Mouse (Mus musculus) embryonic facial prominence, embryonic 11.5 days (tissue): ENCODE data around the gene Neu3. TPM values are rescaled to one million over a fixed set of nuclear protein-coding genes. Genes with fewer than 3 reads are reported as not detected.

Experiments
- ATAC-seq: fragments of 200-750 bp; cut with Nextera tagmentation; replicated peaks from 2 replicates; pipeline ENCODE4 v1.8.0; 2017; ENCODE audit warnings: low read depth; ENCODE audit not compliant: insufficient number of reproducible peaks, low FRiP score, low TSS enrichment
- DNase-seq: peaks from one replicate; pipeline ENCODE4 v3.0.0-alpha.2; 2015; ENCODE audit warnings: low spot score
- H3K27ac ChIP-seq: fragments of 300-500 bp; sonication (generic); replicated peaks from 2 replicates; pipeline ENCODE4 v1.5.1; 2014; ENCODE audit warnings: mild to moderate bottlenecking, low read depth, low read length, control low read depth
- H3K27me3 ChIP-seq: fragments of 300-500 bp; sonication (generic); 2 replicates; pipeline ENCODE4 v1.6.1; 2014; ENCODE audit warnings: mild to moderate bottlenecking, low read length, moderate library complexity, mixed read lengths; ENCODE audit not compliant: control insufficient read depth, insufficient read depth
- H3K36me3 ChIP-seq: fragments of 300-500 bp; sonication (generic); replicated peaks from 2 replicates; pipeline ENCODE4 v1.6.1; 2014; ENCODE audit warnings: low read depth, mild to moderate bottlenecking, low read length, moderate library complexity, mixed read lengths; ENCODE audit not compliant: control insufficient read depth, insufficient read depth
- H3K4me1 ChIP-seq: fragments of 300-500 bp; sonication (generic); 2 replicates; pipeline ENCODE4 v1.6.1; 2014; ENCODE audit warnings: low read length, mixed read lengths; ENCODE audit not compliant: control insufficient read depth, insufficient read depth
- H3K4me2 ChIP-seq: fragments of 300-500 bp; sonication (generic); 2 replicates; pipeline ENCODE4 v1.6.1; 2014; ENCODE audit warnings: low read depth, mild to moderate bottlenecking, control low read depth, low read length, moderate library complexity
- H3K4me3 ChIP-seq: fragments of 300-500 bp; sonication (generic); 2 replicates; pipeline ENCODE4 v1.5.1; 2014; ENCODE audit warnings: low read depth, low read length, control low read depth
- H3K9ac ChIP-seq: fragments of 300-500 bp; sonication (generic); replicated peaks from 2 replicates; pipeline ENCODE4 v1.6.1; 2014; ENCODE audit warnings: mild to moderate bottlenecking, control low read depth, low read length
- H3K9me3 ChIP-seq: fragments of 300-500 bp; sonication (generic); replicated peaks from 2 replicates; pipeline ENCODE4 v1.6.1; 2016; ENCODE audit warnings: mild to moderate bottlenecking, low read length, inconsistent platforms, mixed read lengths; ENCODE audit not compliant: control insufficient read depth
- WGBS: fragments of 180-500 bp; shearing (Covaris S2); extraction: QIAGEN DNeasy Blood & Tissue Kit; methylation state at CpG from one replicate; pipeline ENCODE4 v1.1.7; 2014; 5-methylcytosine and 5-hydroxymethylcytosine counted together
- polyA plus RNA-seq: library from polyadenylated mRNA; unstranded; fragments of >200 nt; fragmentation: Nextera tagmentation; extraction: Ambion mirVana; gene quantifications from 2 replicates; pipeline ENCODE4 v1.2.1, GENCODE M21; 2014

The Neu3 gene
- polyA plus RNA-seq, 1 experiment from 2014 or later: 1.7 TPM

DNA sequence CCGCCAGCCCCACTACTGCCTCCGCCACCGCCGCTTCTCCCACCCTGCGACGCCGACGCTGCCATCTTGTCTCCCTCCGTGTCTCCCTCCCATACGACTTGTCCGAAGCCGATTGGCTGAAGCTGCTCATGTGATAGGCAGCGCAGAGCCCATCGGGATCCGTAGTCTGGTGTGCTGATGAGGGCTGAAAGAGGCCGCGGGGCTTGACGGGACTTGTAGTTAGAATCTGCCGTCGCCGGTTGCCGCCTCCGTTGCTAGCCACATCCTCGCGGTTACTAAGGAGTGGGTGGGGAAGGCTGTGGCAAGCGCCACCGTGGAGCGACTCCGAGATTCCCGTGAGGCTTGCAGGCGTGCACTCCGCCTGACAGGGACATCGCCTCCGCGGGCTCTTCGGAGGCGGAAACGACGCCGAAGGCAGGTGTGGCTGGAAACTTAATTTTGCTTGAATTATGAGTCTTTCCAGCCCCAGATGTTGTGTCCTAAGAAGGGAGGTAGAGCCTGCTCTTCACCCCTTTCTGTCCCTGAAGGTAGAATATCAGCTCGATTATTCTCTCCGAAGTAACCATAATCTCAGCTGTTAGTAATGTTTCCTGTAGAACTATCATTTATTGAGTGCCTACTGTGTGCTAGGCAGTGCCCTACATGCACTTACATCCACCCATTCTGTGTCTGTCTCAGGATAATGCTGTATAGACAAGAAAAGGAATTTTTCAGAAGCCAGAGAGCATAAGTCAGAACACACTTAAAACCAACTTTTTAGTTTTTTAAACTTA, 30.8 kb upstream of the Neu3 start, which contains the start of gene Xrra1:
Gene Xrra1 (plus strand): TSS at position 304 of the 773 bp plus-strand sequence.
- H3K9ac ChIP-seq: peak within 1 kb of the TSS; percentile 96
- H3K27me3 ChIP-seq: no peaks in the 10 kb centered on the region
- ATAC-seq (peak; percentile 98), DNase-seq (peak; percentile 99)
- H3K4me3 ChIP-seq: peak within 1 kb of the TSS; percentile 81
- peak within 1 kb of the TSS; percentile 82 for H3K4me2 ChIP-seq
- no peaks in the 10 kb centered on the region for H3K9me3 ChIP-seq
- under 1% methylated on average over 42 of the region's 42 CpGs for WGBS
- H3K27ac ChIP-seq: no peak within 1 kb of the TSS
- no peaks in the 10 kb centered on the region; the same call in 1 of the 2 replicates for H3K36me3 ChIP-seq
- H3K4me1 ChIP-seq: no peaks in the 10 kb centered on the region; the same call in 1 of the 2 replicates

DNA sequence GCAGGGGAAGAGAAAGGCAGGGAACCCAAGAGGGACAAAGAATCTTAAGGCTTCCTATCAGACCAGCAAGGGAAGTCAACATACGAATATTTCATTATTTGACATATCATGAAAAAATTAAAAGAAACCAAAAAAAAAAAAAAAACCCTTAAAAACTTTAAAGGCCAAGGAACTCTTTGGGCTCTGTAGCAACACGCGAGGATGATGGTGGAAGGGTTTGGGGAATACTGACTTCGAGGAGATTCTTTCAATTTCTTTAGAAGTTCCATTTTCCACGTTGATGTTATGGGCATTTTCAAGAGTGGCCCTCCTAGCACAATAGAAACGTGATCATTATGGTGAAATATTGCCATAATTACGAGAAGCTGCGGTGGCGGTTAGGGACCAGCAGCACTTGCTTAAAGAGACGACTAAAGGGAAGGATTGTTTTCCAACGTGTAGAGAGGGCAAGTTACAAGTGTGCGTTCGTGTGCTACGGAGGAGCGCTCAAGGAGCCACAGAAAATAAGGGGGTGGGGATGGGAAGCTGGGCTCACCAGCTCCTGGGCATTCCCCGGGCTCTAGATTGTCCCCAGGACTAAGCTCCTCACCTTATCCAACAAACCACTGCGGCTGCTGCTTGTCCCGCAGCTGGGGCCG, 30.1 kb upstream of the Neu3 start:
- Histone ChIP-seq H3K36me3 (peaks cover 4% of the 10 kb centered on the region), H3K4me2 (peak overlapping the region; percentile 82), H3K27ac (no peak overlapping the region), H3K27me3 (no peaks in the 10 kb centered on the region), H3K4me3 (peak overlapping the region; percentile 81), H3K4me1 (no peaks in the 10 kb centered on the region; the same call in 1 of the 2 replicates), H3K9me3 (no peaks in the 10 kb centered on the region), H3K9ac (peak overlapping the region; percentile 96)
- DNase-seq (no peak), ATAC-seq (peak; percentile 42; the same call in 1 of the 2 replicates)
- WGBS: 2% methylated on average over 19 of the region's 19 CpGs

DNA sequence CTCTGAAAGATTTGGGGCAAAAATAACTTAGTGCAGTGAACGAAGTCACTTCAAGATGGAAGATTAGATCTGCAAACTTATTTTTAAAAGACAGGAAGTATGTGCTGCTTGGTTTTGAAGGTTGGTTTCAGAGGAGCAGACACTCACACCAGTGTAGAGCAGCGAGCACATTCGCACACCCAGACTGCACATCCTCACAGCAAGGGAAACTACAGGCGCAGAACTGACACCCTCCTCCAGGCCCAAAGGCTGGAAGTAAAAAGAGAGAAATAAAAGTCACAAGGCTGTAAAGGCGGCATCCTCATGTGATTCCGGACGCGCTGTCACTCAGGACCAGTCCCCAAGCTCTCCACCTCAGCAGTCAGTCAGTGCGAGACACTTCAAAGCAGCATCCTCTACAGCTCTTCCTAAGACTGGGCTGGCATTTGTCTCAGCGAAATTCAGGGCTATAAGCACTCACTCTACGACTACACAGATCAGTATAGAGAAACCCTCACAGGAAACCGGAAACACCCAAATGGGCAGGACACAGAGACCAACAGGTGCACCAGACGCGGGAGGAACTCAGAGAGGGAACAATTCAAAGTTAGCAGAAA, 28.1 kb upstream of the Neu3 start:
- no peaks in the 10 kb centered on the region for H3K27me3 ChIP-seq
- peaks cover 4% of the 10 kb centered on the region for H3K36me3 ChIP-seq
- no peaks in the 10 kb centered on the region; the same call in 1 of the 2 replicates for H3K4me1 ChIP-seq
- WGBS: 93% methylated on average over 14 of the region's 14 CpGs
- ATAC-seq (no peak), DNase-seq (no peak)
- no peak overlapping the region for H3K4me2 ChIP-seq
- H3K27ac ChIP-seq: no peak overlapping the region
- H3K9me3 ChIP-seq: no peaks in the 10 kb centered on the region
- no peak overlapping the region for H3K9ac ChIP-seq
- no peak overlapping the region for H3K4me3 ChIP-seq

DNA sequence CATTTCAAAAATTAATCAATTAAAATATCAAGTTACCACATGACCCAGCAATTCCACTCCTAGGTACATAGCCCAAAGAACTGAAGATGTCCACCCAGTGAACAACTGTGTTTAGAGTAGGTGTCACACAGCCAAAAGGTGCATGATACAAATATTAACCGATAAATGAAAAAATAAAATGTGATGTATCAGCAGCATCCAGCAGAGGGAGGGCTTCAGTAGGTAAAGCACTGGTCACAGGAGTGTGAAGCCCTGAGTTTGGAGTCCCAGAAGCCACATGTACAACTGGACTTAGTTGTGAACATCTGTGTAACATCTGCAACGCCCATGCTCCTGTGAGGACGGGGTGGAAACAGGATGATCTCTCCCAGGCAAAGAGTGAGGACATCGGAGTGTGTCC, 26.1 kb upstream of the Neu3 start:
- Histone ChIP-seq H3K4me2 (no peak overlapping the region), H3K27ac (no peak overlapping the region), H3K36me3 (peaks cover 4% of the 10 kb centered on the region), H3K9me3 (no peaks in the 10 kb centered on the region), H3K27me3 (no peaks in the 10 kb centered on the region), H3K4me1 (no peaks in the 10 kb centered on the region; the same call in 1 of the 2 replicates), H3K9ac (no peak overlapping the region), H3K4me3 (no peak overlapping the region)
- DNase-seq (no peak), ATAC-seq (no peak)
- WGBS: 77% methylated on average over 4 of the region's 4 CpGs

DNA sequence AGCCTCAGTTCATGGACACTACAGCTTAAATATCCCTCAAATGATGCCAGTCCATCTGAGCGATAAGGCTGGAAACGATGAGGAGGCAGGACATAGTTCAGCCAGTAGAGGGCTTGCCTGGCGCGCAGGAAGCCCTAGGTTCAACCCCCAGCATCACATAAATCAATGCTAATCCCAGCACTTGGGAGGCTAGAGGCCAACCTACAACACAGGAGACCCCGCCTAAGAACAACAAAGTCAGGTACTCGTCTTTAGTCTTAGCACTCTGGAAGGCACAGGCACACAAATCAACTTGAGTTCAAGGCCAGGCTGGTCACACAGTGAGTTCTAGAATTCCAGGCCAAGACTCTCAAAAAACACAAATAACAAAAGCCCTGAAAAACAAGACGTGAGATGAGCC, 25.1 kb upstream of the Neu3 start:
- Histone ChIP-seq H3K27me3 (no peaks in the 10 kb centered on the region), H3K4me1 (no peaks in the 10 kb centered on the region; the same call in 1 of the 2 replicates), H3K27ac (no peak overlapping the region), H3K9ac (no peak overlapping the region), H3K9me3 (no peaks in the 10 kb centered on the region), H3K4me3 (no peak overlapping the region), H3K4me2 (no peak overlapping the region), H3K36me3 (peaks cover 4% of the 10 kb centered on the region)
- WGBS: 90% methylated on average over 7 of the region's 7 CpGs
- DNase-seq (no peak), ATAC-seq (no peak)

DNA sequence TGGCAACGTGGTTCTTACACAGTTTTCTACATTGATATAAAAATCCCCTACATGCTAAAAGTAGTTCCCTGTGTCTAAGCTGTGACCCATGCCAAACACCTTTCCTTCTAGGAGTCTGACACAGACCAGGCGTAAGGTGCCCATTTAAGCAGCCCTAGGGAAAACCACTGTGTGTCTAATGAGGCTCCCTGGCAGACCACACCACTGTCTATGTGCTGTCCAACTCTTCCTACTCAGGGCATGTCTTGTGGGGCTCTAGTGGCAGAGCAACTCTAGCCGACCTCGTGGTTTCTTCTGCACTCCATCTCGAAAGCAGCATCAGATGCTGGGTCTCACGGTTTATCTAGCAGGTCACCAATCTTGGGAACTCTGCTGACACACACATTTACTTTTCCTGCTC, 23.4 kb upstream of the Neu3 start:
- no peak for ATAC-seq

DNA sequence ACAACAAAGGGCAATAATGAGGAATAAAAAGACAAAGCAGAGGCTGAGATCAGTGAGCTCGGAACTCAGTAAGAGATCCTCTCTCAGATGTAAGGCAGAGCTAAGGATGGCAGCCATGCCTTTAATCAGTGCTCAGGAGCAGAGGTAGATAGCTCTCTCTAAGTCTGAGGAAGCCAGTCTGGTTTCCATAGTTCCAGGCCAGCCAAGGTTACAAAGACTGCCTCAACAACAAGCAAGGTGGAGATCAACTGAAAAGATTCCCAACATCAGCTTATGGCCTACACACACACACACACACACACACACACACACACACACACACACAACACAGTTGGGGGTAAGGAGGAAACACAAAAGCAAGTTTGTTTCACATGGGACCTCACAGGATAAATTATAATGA, 22.9 kb upstream of the Neu3 start:
- Histone ChIP-seq H3K27me3 (no peaks in the 10 kb centered on the region), H3K27ac (no peak overlapping the region), H3K36me3 (peaks cover 9% of the 10 kb centered on the region), H3K9me3 (no peaks in the 10 kb centered on the region), H3K4me1 (no peaks in the 10 kb centered on the region), H3K4me3 (no peak overlapping the region), H3K4me2 (no peak overlapping the region), H3K9ac (no peak overlapping the region)
- WGBS: 83% methylated on average over 1 of the region's 1 CpGs
- ATAC-seq (no peak), DNase-seq (no peak)

More for the DNA sequence above, 23.4 kb upstream of the Neu3 start:
- Histone ChIP-seq H3K27me3 (no peaks in the 10 kb centered on the region), H3K9ac (no peak overlapping the region), H3K27ac (no peak overlapping the region), H3K9me3 (no peaks in the 10 kb centered on the region), H3K4me1 (no peaks in the 10 kb centered on the region; the same call in 1 of the 2 replicates), H3K36me3 (peaks cover 9% of the 10 kb centered on the region), H3K4me2 (no peak overlapping the region), H3K4me3 (no peak overlapping the region)
- DNase-seq: no peak
- WGBS: 83% methylated on average over 6 of the region's 6 CpGs

DNA sequence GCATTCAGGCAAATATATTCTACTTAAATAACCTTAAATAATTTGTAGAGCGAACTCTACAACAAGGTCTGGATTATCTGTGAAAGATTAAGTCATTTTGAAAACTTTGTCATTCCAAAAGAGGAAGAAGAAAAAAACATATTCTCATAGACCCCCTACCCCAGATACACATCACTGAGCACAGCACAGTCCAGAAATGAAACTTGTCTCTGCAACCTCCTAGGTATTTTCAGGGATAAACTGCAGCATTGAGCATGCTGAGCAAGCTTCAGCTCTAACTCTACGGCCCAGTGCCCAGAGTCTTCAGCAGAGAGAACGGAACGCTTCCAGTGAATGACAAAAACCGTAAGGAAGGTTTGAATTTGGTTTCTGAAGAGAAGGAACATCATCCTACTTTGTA, 22.3 kb upstream of the Neu3 start:
- no peaks in the 10 kb centered on the region for H3K4me1 ChIP-seq
- DNase-seq: no peak
- H3K27ac ChIP-seq: no peak overlapping the region
- no peak overlapping the region for H3K4me3 ChIP-seq
- peaks cover 9% of the 10 kb centered on the region for H3K36me3 ChIP-seq
- H3K27me3 ChIP-seq: no peaks in the 10 kb centered on the region
- H3K9ac ChIP-seq: no peak overlapping the region
- H3K9me3 ChIP-seq: no peaks in the 10 kb centered on the region
- WGBS: 92% methylated on average over 5 of the region's 5 CpGs
- no peak for ATAC-seq
- no peak overlapping the region for H3K4me2 ChIP-seq
